Mouse (Mus musculus) stomach, embryonic 15.5 days (tissue): ENCODE measurements around the gene Vangl2. TPM values are rescaled to one million over a fixed set of nuclear protein-coding genes. Genes with fewer than 3 reads are reported as not detected.

Experiments used
- polyA plus RNA-seq: library from polyadenylated mRNA; unstranded; fragments of >200 nt; fragmentation: Nextera tagmentation; extraction: Ambion mirVana; gene quantifications from 2 replicates; pipeline ENCODE4 v1.2.1, GENCODE M21; 2015

Gene Vangl2
- polyA plus RNA-seq, 1 experiment from 2014 or later, result 11.3 TPM

Other genes with a start within 250 kb of the Vangl2 start
- gene Cd84, start 188.7 kb downstream of the Vangl2 start, polyA plus RNA-seq, result 2.2 and 3.2 TPM in 2 replicates
- 0.05 TPM in 1 of 2 replicates, not detected in the other for gene Gm10521, start 132.8 kb downstream of the Vangl2 start, polyA plus RNA-seq
- gene Slamf6, start 110.9 kb downstream of the Vangl2 start, polyA plus RNA-seq, result 0.45 and 1.0 TPM in 2 replicates
- not detected in 2 replicates for gene Nhlh1, start 29.1 kb upstream of the Vangl2 start, polyA plus RNA-seq
- gene Copa, start 54.1 kb upstream of the Vangl2 start, polyA plus RNA-seq, result 190 and 220 TPM in 2 replicates
- 114 and 133 TPM in 2 replicates for gene Ncstn, start 54.4 kb upstream of the Vangl2 start, polyA plus RNA-seq
- gene Pex19, start 98.3 kb upstream of the Vangl2 start, polyA plus RNA-seq, result 112 and 132 TPM in 2 replicates
- gene Dcaf8, start 119.6 kb upstream of the Vangl2 start, polyA plus RNA-seq, result 106 and 121 TPM in 2 replicates
- gene Pea15a, start 178.4 kb upstream of the Vangl2 start, polyA plus RNA-seq, result 103 and 108 TPM in 2 replicates
- 16.2 and 17.4 TPM in 2 replicates for gene Casq1, start 191.4 kb upstream of the Vangl2 start, polyA plus RNA-seq
- not detected in 2 replicates for gene Atp1a4, start 230.0 kb upstream of the Vangl2 start, polyA plus RNA-seq
- gene Igsf8, start 233.2 kb upstream of the Vangl2 start, polyA plus RNA-seq, result 44.8 and 45.0 TPM in 2 replicates